Mouse (Mus musculus) liver, embryonic 14.5 days (tissue): ENCODE results near the gene Zfp644.

Experiments used
- CTCF ChIP-seq: IDR thresholded peaks from 2 replicates; pipeline ENCODE4 v1.5.1; 2016; ENCODE audit warnings: antibody characterized with exemption, low read depth, control low read depth
- EP300 ChIP-seq: IDR thresholded peaks from 2 replicates; pipeline ENCODE4 v1.6.1; 2016; ENCODE audit warnings: antibody characterized with exemption, low read depth

DNA sequence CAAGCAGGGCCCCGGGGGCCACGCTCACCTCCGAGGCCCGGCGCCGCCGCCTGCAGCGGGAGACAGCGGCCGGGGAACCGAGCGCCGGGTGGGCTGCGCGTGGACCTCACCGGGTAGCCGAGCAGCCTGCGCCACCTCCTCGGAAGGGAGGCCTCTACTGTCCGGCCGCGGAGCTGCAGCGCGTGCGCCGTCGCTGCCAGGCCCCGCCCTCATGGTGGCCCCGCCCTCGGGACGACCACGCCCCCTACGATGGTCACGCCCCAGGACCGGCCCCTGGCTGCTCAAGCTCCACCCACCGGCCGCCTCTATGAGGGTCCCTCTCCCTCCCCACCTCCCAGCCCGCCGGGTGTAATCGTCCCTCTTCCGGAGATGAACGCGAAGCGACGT lies 122.5 kb downstream of the Zfp644 start:
- TF ChIP-seq CTCF: peak; percentile 40; the same call in 1 of the 2 replicates
- no peak for TF ChIP-seq EP300
